Mouse (Mus musculus) G1E-ER4 (cell line): ENCODE measurements around the gene Nol10. TPM values are rescaled to one million over a fixed set of nuclear protein-coding genes. Genes with fewer than 3 reads are reported as not detected.

Experiments
- GATA1 ChIP-seq: IDR thresholded peaks from one replicate; pipeline ENCODE4 v1.8.0; 2012; ENCODE audit warnings: low read length, inconsistent platforms
- polyA plus RNA-seq: library from polyadenylated mRNA; stranded (reverse); fragments of >175 nt; gene quantifications from 2 replicates; pipeline ENCODE4 v1.2.3, GENCODE M21; 2012

The Nol10 gene
- polyA plus RNA-seq, 1 experiment: 3.2 TPM

DNA sequence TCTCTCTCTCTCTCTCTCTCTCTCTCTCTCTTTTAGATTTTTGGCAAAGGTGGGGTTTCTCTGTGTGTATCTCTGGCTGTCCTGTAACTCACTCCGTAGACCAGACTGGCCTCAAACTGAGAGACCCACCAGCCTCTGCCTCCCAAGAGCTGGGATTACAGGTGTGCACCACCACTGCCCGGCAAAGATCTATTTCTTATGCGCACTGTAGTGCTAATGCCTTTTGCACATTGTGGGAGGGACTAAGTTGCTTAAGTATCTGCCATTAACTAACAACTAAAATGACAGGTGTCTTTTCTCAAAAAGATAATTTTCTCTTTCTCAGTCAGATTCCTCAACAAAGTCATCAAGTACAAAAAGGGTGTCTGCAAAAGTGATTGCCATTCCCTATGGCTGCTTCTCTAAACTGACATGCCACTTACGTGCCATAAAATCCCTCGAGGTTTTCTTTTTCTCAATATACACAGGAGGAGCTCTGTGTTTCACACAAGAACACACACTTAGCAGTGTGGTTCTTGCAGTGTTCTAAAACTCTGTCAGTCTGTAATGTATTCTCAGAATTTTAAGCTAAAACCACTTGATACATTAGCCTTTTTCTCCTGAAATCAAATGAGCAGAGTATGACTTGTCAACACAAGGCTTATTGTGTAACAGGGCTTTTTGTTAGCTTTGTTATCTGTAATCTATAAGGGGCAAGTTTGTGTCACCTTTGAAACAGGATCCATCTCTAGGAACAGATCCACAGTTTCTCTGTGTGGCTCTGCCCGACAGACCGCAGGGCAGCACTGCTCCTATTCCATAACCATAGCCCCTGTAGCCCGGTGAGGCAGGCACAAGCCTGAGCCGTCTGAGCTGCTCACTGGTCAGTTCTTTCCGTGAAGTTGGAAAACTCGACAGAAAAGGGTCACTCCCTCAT lies 77.3 kb downstream of the Nol10 start:
- TF ChIP-seq GATA1: no peak

DNA sequence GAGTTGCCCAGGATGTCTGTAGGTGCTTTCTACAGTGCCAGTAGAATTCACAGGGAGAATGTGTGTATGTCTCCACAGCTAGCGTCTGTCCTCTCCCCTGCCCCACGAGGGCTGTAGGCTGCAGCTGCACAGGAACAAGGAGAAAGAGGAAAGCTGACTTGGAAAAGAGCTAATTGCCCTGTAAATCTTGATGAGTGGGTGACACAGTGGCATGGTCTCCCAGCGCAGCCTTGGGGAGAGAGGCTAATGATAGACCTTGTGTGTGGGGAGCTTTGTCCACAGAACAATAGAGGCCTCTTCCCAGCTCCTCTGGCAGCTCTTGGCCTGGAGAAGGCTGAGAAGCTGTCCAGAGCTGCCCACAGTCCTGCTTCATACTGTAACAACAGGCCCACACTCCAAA lies 78.5 kb downstream of the Nol10 start:
- TF ChIP-seq GATA1: no peak

DNA sequence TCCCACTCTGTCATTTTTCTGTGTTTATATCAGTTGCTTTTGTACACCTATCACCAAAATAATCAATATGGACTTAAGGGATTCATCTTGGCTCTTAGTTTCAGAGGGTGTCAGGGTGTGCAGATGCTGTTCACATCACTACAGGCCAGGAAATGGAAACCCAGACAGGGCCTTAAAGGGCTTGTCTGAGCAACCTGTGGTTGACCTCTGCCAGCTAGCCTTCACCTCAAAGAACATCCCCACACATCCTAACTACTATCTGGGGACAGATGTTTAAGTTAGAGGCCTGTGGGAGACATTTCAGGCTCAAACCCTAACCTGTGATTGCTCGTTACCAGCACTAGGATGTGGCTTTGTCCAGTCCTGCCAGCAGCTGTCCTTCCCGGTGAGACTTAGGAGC lies 82.3 kb downstream of the Nol10 start:
- TF ChIP-seq GATA1: no peak

DNA sequence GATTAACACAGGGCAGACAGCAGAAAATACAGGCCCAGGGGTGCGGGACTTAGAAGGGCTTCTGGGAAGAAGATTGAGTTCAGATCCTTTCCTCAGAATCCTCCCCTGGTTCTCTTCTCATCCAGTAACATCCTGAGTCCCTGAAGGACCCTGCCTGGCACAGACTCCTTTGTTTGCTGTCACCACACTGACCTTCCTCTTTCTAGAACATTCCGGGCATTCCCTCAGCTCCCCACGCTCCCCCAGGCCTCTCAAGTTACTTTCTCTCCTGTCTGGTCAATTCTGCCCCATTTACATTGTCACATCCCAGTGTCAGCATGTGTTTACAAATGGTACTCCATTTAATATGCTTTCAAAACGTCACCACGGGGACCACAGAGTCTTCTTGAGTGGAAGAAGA lies 82.9 kb downstream of the Nol10 start:
- TF ChIP-seq GATA1: no peak

DNA sequence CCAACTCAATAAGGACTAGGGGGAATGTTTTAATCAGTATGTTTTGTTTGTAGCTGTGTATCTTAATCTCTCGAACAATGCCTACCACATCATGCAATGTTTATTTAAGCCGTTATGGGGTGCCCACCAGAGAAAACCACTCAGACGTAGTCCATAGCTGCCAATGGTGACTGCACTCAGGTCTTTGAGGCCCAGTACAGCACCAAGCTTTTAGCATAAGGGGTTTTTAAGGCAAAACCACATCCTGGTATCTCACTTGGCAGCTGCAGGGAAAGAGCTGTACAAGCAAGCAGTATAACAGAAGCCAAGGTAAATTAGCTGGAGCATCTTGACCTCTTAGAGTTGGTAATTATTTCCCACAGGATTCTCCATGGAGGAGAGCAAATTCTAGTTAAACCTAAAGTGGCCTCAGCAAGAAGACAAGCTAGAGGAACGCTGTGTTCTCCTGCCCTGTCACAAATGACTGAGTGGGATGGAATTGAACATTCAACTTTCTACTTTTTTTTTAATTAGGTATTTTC lies 83.6 kb downstream of the Nol10 start:
- no peak for TF ChIP-seq GATA1

DNA sequence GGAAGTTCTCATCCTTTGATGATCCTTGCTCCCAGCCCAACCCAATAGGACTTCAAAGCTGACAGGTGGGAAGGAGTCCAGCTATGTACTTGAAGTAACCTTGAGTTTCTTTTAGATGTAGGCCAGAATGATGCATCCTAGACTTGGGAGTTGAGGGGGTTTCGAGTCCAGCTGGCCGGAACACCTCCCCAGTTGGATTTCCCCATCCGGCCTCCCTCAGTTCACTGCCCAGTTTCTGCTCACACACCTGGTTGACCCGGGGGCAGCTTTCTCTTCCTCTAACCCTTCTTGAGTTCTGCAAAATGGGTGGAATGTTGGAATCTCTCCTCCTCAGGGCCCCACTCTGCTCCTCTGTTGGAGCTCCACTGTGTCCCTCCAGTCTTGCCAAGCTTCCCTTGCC lies 85.5 kb downstream of the Nol10 start:
- TF ChIP-seq GATA1: no peak

DNA sequence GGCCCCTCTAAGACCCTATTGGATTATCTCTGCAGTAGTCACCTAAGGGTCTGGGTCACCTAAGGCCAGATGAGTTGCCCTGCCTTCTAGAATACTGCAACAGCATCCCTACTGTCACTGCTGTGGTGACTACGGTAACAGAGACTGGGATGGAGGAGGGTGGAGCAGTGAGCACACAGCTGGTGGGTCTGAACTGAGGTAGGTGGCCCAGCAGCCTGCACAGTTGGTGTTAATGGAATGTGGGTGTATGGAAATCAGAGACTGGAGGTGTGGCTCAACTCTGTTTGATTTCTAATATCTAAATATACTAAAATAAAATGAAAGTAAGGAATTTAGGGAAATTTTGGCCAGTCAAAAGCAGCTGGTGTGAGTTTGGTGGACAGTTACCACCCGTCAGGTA lies 88.2 kb downstream of the Nol10 start:
- TF ChIP-seq GATA1: no peak

DNA sequence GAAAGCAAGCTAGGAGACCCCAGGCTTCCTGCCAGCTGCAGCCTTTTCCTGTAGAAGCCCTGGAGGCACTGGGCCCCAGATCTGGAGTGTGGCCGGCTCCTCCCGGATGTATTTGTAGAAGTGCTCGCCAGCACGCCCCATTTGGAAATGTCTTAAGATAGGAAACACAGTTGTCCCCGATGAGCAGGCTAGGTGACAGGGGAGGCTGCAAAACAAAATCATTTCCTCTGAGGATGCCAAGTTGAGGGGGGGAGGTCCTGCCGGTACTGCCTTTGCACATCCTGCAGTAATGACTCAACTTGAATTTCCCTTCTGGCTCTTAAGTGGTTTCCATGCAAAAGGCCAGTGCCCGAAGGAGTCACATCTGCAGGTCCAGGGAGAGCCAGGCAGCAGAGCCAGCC lies 92.0 kb downstream of the Nol10 start:
- TF ChIP-seq GATA1: no peak

DNA sequence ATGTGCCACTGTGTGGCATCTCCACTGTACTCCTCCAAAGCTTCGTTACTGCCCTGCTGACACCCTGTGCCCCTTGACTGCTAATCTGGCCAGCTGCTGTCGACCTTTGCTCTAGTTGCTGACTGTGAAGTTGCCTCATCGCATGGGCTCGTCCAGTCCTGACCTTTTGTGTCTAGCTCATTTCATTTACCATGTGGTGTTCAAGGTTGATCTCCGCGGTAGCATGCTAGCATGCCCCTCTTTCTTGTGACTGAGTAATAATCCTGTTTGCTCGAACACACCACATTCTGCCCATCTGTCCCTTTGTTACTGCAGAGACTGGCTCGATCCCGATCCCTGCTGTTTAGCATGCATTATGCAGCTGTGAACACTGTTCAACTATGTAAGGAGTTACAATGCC lies 93.2 kb downstream of the Nol10 start:
- TF ChIP-seq GATA1: no peak

DNA sequence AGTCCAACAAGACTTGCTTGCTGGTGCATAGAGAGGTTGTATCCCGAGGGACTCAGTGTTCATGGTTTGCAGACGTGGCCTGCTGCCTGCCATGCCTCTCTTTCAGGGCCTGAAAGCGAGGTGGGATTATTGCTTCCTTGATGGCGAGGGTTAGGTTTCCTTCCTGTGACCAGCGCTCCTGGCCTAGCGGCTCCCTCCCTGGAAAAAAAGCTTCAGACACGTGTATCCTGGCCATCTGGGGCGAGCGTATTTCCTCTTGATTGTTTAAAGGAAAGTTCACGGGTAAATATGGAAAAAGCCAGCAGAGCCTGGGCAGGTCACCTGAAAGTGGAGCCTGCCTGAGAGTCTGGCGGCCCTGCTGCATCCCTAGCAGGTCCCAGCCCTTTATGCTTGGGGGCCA lies 96.1 kb downstream of the Nol10 start:
- no peak for TF ChIP-seq GATA1

DNA sequence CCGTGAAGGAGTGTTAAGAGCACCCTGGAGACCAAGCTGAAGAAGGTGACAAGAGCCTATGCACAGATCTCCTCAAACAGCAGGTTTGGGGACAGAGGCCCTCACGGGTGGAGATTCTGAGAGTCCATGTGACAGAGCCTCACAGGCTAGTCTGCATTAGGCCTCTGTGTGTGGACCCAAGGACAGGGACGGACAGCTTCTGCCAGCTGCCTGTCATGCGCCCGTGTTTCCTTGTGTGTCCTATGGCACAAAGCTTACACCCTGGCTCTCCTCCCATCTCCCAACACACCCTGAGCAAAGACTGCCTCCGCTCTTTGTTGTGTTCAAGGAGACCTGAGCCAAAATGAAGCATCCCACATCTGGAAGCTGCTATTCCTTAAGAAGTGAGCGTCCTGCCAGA lies 97.0 kb downstream of the Nol10 start:
- no peak for TF ChIP-seq GATA1

DNA sequence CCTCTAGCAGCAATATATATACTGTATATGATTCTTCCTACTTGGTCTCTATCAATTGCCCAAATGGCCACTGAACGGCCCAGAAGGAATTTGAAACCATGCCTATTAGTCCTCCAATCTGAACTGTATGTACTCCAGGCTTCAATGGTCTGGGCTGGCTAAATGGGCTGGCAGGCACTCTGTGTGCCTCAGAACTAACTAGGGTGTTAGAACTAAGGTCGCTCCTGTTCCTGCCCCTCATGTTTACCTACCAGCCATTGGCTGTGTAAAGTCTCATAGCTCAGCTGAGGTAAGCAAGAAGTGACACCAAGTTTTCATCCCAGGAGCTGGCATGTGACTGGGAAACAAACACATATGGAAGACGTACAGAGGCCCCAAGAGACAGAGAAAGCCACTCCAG lies 100.5 kb downstream of the Nol10 start:
- no peak for TF ChIP-seq GATA1

DNA sequence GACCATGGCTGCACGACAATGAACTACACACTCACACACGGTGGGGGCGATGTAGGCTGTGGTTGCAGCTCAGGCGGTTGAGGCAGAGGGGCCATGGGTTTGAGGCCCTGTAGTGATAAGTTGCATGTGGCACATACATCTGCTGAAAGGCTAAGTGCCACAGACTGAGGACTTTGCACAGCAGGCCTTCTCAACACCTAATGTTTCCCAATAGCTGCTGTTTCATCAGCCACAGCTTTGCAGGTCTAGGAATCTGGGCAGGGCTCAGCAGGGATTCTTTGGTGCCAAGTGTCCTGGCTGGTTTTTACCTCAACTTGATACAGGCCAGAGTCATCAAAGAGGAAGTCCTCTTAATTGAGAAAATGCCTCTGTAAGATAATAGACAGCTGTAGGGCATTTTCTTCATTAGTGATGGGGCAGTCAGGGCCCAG lies 101.4 kb downstream of the Nol10 start:
- TF ChIP-seq GATA1: no peak

DNA sequence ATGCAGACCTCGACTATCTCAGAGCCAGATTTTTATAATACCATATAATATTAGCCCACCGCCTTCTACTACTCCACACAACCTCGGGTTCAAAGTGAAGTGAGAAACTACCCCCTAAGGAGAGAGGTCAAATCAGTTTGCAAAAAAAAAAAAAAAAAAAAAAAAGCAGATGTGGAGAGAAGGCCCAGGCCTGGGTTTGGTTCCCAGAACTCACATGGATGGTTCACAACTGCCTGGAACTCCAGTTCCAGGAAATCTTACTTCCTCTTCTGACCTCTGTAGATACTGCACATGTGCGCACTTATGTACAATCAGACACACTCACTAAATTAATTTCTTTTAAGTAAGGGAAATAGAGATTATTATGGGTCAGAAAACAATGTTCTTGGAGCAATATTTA lies 102.2 kb downstream of the Nol10 start:
- no peak for TF ChIP-seq GATA1

DNA sequence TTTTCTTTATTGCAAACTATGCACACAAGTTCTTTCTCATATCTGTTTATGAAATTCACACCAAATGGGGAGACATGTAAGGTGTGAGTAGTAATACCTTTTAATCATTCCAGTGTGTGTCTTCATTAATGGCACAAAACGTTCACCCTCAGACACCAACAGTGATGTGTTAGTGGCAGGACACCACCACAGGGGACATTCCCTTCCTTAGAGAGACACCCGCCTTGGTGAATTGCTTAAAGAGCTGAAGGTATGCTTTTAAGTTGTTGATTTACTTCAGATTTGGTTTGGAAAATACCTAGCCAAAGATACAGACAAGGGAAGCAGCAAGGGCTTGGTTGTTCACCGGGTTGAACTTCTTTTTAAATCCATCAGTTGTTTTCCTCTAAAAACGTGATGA lies 102.7 kb downstream of the Nol10 start:
- TF ChIP-seq GATA1: no peak

DNA sequence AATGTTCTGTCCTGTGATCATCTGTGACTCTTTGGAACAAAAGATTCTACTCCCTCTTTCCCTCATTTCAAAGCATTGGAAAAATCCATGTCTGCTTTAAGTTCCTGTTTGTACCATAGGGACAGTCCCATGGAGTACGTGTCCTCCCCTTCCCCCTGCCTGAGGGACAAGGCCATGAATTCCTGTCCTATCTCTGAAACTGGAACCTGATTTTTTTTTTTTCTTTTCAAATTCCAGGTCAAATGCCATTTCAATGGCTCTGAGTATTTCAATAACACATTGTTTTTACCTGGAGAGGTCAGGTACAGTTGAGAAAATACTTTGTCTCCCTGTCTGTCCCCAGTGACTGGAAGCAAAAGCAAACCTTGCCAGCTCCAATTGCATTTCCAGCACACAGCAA lies 104.0 kb downstream of the Nol10 start:
- no peak for TF ChIP-seq GATA1

DNA sequence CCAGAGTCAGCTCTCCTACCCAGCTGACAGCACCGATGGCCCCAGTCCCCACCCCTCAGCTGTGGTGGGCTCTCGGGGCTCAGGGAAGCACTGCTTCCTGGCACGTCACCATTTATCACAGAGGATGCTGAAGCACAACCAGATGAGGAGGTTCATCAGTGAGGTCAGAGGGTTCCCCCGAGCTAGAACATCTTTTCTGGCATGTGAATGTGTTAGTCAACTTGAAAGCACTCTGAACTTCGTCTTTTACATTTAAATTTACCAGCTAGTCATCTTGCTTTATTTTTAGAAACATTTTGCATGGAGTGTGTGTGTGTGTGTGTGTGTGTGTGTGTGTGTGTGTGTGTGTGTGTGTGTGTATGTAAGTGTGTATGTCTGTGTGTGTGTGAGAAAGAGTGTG lies 105.7 kb downstream of the Nol10 start:
- no peak for TF ChIP-seq GATA1
